Mouse (Mus musculus) fibroblast of lung, adult 2 months (primary cell): ENCODE results near the gene Neil3.
A peak's percentile ranks its signal among the peaks of the same experiment; 100 is the strongest.
"Not testable (repeated sequence)": the region's sequence is repeated elsewhere in the genome, so short reads cannot be mapped to it uniquely, and the experiment has no call there.

ENCODE experiments used
- DNase-seq: peaks from one replicate; pipeline ENCODE4 v3.0.0-alpha.2; 2011; ENCODE audit warnings: low read depth

Gene Neil3

DNA sequence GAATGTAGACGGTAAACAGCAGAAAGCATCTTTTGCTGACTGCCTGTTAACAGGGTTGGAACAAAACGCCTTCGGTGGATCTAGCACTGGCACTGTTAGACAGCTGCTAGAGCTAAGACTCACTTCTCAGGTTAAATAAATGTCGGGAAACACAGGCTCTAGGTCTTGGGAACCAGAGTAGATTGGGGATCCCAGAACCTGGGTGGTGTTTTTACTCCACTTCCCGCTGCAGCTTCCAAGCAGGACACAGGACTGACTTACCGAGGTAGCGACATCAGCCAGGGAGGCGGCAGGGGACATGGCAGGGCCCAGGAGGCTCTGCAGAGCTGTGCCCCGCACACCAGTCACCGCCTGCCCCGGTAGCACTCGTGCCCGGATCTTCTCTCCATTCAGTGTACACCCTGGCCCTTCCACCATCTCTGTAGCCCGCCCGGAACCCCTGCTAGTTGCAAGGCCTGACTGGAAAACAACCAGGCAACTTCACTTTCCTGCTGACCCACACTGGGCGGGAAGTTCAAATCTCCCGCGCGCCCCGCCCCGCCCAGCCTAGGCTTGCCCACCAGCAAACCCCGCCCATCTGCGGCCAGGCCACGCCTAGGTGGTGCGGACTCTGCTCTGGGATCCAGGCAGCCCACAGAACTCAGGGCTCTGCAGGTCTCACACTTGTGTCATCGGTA, at the start of gene Neil3:
Neil3 (minus strand) TSS at position 571 of the 677 bp plus-strand sequence.
- DNase-seq = peak; percentile 50

DNA sequence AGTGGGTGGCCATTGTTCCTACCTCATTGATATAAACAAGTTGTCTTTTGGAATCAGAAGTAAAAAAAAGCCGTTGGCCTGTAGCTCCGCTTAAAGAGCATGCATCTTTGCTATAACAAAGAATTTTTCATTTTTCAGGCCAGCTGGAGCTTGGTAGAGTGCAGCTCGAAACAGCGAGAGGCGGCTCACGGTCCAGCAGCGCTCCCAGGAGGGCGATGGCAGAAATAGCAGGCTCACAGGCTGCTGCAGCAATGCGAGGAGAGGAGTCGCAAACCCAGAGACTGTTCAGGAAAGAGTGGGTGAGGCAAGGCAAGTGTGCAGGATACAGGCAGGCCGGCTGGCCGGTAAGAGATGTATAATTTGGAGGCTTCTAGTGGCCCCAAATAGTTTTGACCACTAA, 42.0 kb upstream of the Neil3 start:
- DNase-seq = no peak

DNA sequence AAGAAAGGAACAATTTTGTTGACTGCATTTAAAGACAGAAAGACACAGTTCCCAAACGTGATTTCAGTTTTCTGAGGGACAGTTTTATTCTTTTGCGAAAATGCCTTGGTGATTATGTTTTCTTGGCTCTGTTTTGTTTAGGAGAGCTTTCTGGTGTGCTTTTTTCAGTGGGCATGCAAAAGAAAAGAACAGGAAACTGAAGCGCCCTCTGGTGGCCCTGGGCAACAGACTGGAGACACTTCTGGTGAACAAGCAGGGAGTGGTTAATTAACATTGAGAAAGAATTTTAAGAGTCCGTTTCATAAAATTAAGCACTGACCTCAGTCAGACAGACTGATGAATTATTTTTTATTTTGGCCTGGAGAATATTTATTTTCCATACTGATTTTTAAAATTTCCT, 25.1 kb upstream of the Neil3 start:
- DNase-seq = peak; percentile 13

DNA sequence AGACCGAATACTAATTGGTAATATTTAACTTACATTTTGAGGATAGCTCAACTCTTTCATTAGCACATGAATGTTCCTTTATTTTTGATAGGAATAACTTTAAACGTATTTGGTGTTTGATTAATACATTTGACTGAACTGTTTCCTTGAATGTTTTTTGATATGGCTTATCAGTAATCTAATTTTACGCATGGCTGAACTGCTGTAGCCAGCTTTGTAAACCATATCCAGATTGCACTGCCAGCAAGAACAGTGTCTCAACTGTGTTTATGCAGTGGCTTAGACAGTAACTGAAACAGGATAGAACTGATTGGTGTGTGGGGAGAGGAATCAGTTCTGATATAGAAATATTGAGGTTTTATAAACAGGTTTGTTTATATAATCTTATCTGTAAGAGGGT, 22.6 kb upstream of the Neil3 start:
- DNase-seq = no peak

DNA sequence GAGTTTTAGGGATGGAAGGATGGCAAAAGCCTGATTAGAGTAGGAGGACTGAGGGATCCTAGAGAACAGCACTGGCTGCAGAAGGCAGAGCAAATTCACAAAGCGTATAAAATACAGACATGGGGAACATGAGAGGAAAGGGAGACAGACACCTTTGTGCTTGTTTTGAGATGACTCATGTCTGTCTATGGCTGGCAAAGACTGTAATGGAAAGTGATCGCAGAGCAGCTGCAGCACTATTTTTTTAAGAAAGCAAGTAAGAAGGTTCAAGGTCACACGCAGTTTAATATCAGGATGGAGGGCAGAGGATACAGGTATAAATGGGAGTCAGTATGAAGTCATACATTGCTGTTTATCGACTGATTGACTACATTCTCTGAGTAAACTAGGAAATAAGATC, 8.2 kb downstream of the Neil3 start:
- no peak for DNase-seq

DNA sequence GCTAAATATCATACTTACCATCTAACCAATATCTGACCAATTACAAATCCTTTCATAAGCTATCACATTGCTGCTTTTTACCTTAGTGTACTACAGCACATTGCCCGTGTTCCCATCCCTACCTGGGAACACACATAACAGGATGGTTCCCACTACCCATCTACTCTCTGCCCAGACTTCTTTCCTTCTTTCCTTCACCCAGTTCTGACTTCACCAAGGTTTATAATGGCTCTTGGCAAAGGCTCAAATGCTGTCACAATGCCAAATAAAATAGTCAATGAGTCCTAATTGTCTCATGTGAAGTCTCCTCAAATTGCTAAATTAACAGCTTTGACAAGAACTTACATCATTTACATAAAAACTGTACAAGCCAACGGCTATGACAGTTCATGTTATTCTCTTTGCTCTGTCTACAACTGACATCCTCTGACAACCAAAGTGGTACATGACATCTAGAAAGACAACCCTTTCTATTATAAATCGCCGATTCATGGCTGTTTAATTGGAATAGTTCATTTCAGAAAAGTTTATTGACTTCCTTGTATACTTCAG, 9.9 kb downstream of the Neil3 start:
- DNase-seq = no peak

DNA sequence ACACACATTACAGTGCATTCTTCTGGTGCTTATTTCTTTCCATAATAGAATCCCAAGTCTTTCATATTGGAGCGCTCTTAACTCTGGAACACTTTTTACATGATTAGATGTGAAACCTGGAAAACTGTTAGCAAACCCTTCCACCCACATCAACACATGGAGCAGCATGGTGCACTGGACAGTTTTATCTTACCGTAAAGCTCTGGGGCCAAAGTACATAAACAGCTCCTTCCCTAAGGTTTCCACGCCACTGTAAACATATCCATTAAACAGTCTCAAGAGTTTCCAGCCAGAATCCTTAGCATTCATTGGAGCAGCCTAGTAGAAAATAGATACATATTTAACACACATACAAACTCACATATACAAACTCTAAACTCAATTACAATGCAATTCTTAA, 15.4 kb downstream of the Neil3 start:
- no peak for DNase-seq

DNA sequence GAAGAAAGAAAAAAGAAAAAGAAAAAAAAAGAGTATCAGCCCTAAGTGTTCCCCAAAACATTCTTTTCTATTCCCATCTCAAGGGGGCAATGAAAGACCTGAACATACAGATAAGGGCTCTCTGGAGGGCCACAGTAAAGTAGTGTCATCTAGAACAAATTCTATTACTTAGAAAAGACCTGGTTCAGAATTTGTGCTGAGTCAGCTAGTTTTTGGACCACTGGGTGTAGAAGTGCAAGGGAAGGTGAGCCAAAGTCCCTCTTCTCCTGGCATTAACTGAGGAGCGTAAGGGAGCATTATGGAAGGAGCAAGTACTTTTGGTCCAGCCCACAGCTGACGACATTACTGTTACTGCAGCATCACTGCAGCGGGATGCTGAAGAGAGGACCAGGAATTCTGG, 19.7 kb downstream of the Neil3 start:
- DNase-seq = no peak

DNA sequence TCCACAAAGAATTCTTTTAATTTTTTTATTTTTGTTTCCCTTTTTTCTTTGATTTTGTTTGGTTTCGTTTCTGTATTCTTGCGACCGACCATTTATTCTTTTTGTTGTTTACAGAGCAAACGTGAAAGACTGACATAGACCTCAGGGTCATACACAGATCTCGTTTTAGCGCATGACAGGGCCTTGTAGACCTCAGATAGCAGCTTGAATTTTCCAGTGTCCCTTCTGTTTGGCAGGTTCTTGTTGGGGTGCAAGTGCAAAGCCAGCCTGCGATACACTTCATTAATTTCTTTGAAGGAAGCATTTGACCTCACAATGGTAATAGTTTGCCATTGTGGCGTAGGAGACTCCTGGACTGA, 24.6 kb downstream of the Neil3 start:
- DNase-seq = no peak

DNA sequence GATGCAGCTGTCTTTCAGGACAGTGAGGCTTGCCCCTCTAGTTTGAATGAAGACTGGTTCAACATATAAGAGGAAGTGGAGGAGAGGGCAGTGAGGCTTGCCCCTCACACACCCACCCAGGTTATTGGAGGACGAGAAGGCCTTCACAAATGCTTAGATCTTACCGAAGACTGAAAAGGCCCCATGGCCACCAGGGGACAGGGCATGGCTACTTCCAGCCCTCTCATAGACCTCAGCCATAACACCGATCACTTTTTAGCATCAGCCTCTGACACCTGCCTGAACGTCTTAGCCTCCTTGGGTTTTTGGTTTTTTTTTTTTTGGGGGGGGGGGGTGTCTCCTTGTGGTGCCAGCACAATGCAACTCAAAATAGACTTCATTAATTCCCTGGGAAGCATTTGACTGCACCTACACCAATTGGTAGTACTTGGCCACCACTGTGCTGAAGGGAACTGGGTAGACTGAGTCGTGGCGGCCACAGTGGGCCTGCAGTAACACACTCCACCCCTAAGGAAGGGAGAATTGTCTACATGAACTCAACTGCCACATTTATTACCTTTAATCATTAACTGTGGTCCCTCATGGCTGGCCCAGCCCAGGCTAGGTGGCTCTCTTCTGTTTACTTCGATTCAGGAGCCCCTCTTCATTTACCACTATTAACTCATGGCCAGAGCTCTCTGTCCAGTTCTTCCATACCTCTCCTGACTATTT, 25.1 kb downstream of the Neil3 start:
- no peak for DNase-seq

DNA sequence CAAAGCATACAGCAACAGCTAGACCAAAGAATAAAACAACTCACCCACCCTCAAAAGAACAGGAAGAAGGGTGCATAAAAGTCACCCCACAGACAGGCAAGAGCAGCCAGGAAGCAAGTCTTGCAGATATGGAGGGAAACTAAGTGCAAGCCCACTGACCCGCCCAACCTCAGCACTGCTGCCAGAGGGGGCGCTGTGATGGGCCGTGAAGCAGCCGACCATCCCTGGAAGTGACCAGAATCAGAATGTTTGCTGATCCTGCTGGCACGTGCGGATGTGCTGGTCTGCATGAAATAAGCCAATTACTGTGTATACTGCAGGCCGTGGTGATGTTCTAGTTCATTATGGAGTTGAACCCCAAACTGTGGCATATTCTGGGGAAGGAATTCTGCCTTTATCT, 26.6 kb downstream of the Neil3 start:
- no peak for DNase-seq

DNA sequence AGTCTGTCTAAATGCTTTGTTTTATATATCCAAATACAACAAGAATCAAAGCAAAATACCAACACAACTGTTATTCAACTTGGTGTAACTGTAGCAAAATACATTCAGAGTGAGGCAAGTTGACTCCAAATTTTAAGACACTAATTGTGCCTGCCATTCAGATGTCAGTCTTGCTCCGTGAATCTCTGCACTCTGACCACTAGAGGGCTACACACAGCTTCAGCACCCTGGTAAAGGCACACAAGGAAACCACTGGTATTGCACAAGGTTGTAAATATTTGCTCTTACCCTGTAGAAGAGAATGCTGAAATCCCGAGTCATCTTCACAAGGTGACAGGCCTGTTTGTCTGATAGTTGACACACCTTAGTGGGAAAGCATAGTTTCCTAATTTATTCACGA, 31.8 kb downstream of the Neil3 start:
- peak; percentile 17 for DNase-seq

DNA sequence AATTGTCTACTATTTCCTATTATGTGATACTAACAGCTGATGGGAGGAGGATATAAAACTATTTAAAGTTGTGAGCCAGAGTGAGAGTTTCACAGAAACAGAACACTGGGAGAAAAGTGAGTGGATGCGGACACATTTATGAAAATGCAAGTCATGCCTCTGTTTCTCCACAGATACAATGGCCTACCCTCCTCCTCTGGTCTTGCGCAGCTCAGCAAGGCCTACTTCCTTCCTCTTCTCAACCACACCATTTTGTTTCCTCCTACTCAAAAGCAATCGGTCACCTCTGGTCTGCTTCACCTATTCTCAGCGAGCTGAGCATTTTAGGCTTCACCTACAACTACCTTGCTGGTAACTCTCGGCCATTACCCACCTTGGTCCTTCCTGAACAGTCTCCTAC, 34.0 kb downstream of the Neil3 start:
- DNase-seq = no peak

DNA sequence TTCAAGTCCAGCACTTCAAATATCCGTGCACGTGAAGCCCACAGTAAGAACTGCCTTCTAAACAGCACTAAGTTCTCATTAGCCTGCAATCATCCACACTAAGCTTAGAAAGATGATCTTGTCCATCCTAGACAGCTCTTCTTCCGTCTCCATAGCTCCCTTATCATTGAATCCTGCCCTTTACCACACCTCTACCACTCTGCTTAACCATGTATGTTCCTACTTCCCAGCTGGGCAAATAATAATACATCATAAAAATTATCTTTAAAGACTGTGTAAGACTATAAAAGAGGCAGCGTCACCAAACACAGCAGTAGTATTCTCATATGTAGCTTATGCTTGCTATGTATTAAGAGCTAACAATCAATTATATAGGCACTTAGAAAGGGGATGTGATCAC, 35.2 kb downstream of the Neil3 start:
- no peak for DNase-seq

DNA sequence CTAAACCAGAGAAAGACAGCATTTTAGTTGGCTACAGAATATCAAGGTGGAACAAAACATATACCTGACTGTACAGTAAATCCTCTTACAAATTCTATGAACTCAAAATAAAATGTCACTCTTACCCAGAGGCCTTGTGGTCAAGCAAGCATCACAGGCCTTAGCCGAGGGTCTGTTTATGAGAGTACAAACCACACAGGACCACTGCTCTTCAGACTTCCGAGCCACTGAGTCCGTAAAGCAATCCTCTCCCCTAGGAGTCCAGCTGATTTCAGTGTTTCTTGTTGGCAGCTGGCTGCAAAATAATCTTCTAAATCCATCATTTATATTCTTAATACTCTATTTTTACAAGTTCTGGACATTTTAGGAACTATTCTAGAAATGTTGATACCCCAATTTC, 38.0 kb downstream of the Neil3 start:
- no peak for DNase-seq

DNA sequence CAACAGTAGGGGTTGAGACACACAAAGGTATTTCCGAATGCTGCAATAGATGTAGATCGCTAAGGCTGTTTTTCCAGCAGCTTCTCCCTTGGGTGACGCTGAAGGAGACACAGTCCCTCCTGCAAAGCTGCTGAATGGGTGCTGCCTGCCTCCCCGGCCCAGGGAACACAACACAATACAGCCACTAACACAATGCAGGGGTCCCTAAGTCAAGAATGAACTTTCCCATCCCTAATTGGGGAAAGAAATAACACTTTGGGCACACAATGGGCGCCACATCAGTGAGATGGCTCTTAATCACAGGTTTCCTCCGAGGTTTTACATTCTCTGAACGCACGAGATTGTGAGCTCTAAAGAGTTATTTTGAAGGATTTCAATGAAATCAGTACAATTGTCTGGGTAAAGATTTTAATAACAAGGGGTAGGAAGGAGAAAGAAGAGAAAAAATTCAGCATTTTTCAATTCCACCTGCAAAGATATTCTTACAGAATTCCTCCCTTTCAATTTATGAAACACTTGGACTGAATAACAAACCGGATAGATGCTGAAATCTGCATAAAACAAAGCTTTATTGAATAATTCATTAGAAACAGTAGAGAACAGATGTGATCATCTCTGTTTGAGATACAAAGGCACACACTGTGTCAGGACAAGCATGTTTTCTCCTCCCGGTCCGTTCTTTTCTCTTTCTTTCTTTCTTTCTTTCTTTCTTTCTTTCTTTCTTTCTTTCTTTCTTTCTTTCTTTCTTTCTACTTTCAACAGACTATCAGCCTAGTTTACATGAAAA, 38.6 kb downstream of the Neil3 start:
- DNase-seq = no peak

DNA sequence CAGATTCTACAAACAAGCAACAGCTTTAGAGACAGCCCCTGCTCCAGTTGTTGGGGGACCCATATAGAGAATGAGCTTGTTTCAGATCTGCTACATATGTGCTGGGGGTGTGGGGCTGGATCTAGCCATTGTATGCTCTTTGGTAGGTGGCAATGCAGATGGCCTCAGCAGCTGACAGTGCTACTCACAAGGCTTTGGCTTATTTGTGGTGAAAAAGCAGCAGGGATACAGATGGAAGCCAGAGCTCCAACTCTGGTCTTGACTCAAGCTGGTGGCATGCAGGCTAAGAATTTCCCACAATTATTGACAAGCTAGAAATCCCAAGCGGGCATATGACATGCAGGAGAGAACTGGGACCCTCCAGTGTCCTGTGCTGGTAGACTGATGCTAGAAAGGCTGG, 40.8 kb downstream of the Neil3 start:
- no peak for DNase-seq

DNA sequence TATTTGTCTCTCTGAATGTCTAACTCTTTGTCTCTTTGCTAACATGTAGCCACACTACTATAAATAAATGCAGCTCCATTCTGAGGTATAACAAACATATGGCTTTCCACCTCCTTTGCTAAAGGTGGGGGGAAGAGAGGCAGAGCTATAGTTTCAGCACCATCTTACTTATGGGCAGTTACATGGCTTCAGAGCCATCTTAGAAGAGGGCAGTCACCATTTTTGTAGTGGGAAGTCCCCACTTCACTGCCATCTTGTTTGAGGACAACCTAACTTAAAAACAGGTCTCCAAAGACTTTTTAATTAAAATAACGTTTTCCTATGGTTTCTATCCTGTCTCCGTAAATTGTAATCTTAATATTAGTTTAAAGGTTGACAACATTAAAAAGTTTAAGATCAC, 47.1 kb downstream of the Neil3 start:
- DNase-seq = no peak

DNA sequence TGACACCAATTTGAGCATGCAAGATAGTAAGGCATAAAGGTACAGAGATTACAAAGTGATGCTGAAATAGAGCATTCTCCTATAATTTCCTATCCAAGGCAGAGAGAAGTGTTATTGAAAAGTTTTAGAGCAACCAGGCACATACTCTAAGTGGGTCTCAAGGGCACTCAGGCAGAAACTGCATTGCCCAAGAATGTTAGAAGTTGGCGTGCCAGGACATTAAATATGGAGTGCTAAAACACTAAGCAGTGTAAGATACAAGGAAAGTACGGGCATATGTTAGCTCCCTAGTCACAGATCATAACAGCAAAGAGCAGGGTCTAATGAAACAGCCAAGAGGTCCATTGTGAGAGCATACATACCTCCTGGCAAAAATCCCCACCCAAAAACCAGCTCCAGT, 65.3 kb downstream of the Neil3 start:
- DNase-seq = no peak

DNA sequence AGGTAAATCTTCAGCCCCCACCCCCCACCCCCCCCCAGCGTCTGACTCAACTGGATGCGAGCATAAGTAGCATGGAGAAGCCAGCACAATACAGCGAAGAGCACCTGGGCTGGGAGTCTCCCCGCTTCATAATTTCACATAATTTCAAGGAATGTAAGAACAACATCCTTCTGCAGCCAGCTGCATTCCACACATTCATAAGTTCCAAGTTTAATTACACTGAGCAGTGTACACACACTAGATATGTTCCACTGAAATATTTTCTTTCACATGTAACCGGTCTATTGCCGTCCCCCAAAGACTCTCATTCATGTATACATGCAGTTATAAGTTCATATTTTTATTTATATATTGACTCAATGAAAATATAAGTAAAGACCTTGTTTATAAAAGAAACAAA, 72.6 kb downstream of the Neil3 start:
- DNase-seq = no peak

DNA sequence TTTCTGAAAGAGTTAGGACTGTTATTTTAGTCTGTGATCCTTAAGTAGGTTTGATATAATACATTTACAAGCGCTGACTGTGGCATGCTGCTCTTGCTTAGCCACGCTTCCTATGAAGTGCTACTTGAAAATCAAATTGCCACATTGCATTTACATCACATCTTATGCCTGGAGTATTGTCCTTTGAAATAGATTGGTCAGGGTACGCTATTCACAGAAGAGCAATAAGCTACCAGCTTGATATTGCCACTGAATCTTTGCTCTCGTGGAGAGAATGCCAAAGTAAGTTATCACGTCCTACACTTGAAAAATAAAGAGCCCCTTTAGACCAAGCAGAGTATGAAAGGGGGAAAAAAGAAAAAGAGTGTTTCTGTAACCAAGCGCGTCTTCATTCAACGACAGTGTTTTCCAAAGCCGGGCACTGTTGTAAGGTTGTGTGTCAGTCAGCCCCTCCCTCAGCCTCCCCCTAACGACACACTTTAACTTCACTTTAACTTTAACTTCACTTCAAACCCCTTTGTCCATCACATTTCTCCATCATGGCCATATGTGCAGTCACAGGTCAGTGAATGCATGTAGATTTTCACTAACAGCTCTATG, 76.3 kb downstream of the Neil3 start:
- DNase-seq = no peak

DNA sequence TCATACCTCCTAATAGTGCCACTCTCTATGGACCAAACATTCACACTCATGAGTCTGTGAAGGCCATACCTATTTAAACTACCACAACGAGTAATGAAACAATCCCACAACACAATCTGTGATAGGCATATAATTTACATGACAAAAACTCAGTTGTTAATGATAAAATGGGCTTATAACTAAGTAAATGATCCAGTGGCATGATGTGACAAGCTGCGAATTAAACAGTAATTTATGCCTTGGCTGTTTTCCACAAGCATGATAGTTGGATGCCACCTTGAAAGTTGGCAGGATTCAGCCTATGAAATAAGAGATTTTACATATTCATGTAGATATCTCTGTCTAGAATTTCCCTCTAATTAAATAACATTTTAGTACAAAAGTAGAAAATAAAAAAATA, 99.3 kb downstream of the Neil3 start:
- DNase-seq = no peak

DNA sequence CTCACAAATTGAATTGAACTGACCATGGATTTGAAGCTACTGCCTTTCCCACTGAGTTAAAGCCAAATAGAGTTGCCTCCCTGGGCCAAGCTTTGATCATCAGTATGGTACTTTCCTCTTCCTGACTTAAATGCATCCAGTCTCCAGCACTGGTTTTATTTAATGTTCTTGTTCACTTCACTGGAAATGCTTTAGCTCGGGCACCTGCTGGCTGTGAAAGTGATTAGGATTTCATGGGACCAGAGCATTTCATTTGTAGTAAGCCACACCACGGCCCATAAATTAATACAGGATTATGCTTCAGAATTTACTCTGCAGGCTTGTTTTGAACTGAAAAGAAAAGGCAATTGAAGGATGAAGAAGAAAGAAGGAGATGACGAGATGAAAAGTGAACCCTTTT, 100.8 kb downstream of the Neil3 start:
- DNase-seq = not testable (repeated sequence)
